Mouse (Mus musculus) hindbrain, embryonic 16.5 days (tissue): ENCODE data around the gene Srms. TPM values are rescaled to one million over a fixed set of nuclear protein-coding genes. Genes with fewer than 3 reads are reported as not detected.

Source experiments
- ATAC-seq: fragments of 200-750 bp; cut with Nextera tagmentation; 2 replicates; pipeline ENCODE4 v1.8.0; 2017; ENCODE audit warnings: moderate TSS enrichment, moderate library complexity
- H3K27ac ChIP-seq: fragments of 300-500 bp; sonication (generic); 2 replicates; pipeline ENCODE4 v1.5.1; 2014; ENCODE audit warnings: low read depth, mild to moderate bottlenecking, control low read depth, low read length, moderate library complexity
- H3K27me3 ChIP-seq: fragments of 300-500 bp; sonication (generic); replicated peaks from 2 replicates; pipeline ENCODE4 v1.6.1; 2014; ENCODE audit warnings: low read length; ENCODE audit not compliant: control insufficient read depth, insufficient read depth
- H3K36me3 ChIP-seq: fragments of 300-500 bp; sonication (generic); 2 replicates; pipeline ENCODE4 v1.6.1; 2014; ENCODE audit warnings: mild to moderate bottlenecking, low read length, moderate library complexity, mixed read lengths; ENCODE audit not compliant: control insufficient read depth, insufficient read depth
- H3K4me1 ChIP-seq: fragments of 300-500 bp; sonication (generic); 2 replicates; pipeline ENCODE4 v1.6.1; 2014; ENCODE audit warnings: low read depth, low read length; ENCODE audit not compliant: control insufficient read depth, insufficient read depth
- H3K4me2 ChIP-seq: fragments of 300-500 bp; sonication (generic); 2 replicates; pipeline ENCODE4 v1.6.1; 2014; ENCODE audit warnings: mild to moderate bottlenecking, low read length, control low read depth, moderate library complexity
- H3K4me3 ChIP-seq: fragments of 300-500 bp; sonication (generic); 2 replicates; pipeline ENCODE4 v1.5.1; 2014; ENCODE audit warnings: mild to moderate bottlenecking, low read length, control low read depth, moderate library complexity
- H3K9ac ChIP-seq: fragments of 300-500 bp; sonication (generic); 2 replicates; pipeline ENCODE4 v1.6.1; 2014; ENCODE audit warnings: low read depth, mild to moderate bottlenecking, control low read depth, low read length, moderate library complexity
- H3K9me3 ChIP-seq: fragments of 300-500 bp; sonication (generic); 2 replicates; pipeline ENCODE4 v1.6.1; 2014; ENCODE audit warnings: mild to moderate bottlenecking, low read length, moderate library complexity; ENCODE audit not compliant: control insufficient read depth
- WGBS: fragments of 180-500 bp; shearing (Covaris S2); extraction: QIAGEN DNeasy Blood & Tissue Kit; methylation state at CpG from one replicate; pipeline ENCODE4 v1.1.7; 2014; 5-methylcytosine and 5-hydroxymethylcytosine counted together
- polyA plus RNA-seq: library from polyadenylated mRNA; unstranded; fragments of >200 nt; fragmentation: Nextera tagmentation; extraction: Ambion mirVana; gene quantifications from 2 replicates; pipeline ENCODE4 v1.2.1, GENCODE M21; 2015

Gene Srms
- polyA plus RNA-seq, 1 experiment from 2014 or later: 0.21 TPM

- Histone ChIP-seq H3K4me1 (peaks cover 30% of the 10 kb centered on the region), H3K27ac (peak overlapping the region; percentile 68)
Observed at GRCm38 (mm10) chr2:181159091-181159514, 53.9 kb downstream of the Srms start.

GRCm38 (mm10) chr2:181158471-181158870 lies 54.5 kb downstream of the Srms start:
- H3K4me1 ChIP-seq: peaks cover 30% of the 10 kb centered on the region

More at GRCm38 (mm10) chr2:181159091-181159514, 53.9 kb downstream of the Srms start:
- 60% methylated on average over 7 of the region's 7 CpGs for WGBS
- H3K4me2 ChIP-seq: no peak overlapping the region
- no peaks in the 10 kb centered on the region for H3K36me3 ChIP-seq
- H3K27me3 ChIP-seq: no peaks in the 10 kb centered on the region
- H3K4me3 ChIP-seq: no peak overlapping the region
- H3K9ac ChIP-seq: no peak overlapping the region
- ATAC-seq: no peak
- no peaks in the 10 kb centered on the region for H3K9me3 ChIP-seq

GRCm38 (mm10) chr2:181157716-181158302 lies 55.2 kb downstream of the Srms start:
- Histone ChIP-seq H3K9ac (no peak overlapping the region), H3K4me2 (peak overlapping the region; percentile 76), H3K27me3 (no peaks in the 10 kb centered on the region), H3K9me3 (no peaks in the 10 kb centered on the region), H3K4me1 (peaks cover 30% of the 10 kb centered on the region), H3K4me3 (no peak overlapping the region), H3K36me3 (peaks cover 5% of the 10 kb centered on the region; the same call in 1 of the 2 replicates), H3K27ac (no peak overlapping the region; the same call in 1 of the 2 replicates)
- no peak for ATAC-seq
- 81% methylated on average over 6 of the region's 6 CpGs for WGBS

More at GRCm38 (mm10) chr2:181158471-181158870, 54.5 kb downstream of the Srms start:
- no peak for ATAC-seq
- no peak overlapping the region for H3K9ac ChIP-seq
- no peaks in the 10 kb centered on the region for H3K36me3 ChIP-seq
- no peaks in the 10 kb centered on the region for H3K27me3 ChIP-seq
- no peaks in the 10 kb centered on the region for H3K9me3 ChIP-seq
- no peak overlapping the region for H3K4me2 ChIP-seq
- WGBS: 84% methylated on average over 2 of the region's 2 CpGs
- H3K27ac ChIP-seq: no peak overlapping the region
- no peak overlapping the region for H3K4me3 ChIP-seq

- ATAC-seq: no peak
- Histone ChIP-seq H3K4me1 (peaks cover 30% of the 10 kb centered on the region), H3K9me3 (no peaks in the 10 kb centered on the region), H3K36me3 (peaks cover 8% of the 10 kb centered on the region; the same call in 1 of the 2 replicates), H3K27ac (peak overlapping the region; percentile 86), H3K27me3 (no peaks in the 10 kb centered on the region), H3K4me2 (peak overlapping the region; percentile 76), H3K4me3 (peak overlapping the region; percentile 56), H3K9ac (peak overlapping the region; percentile 80)
- 79% methylated on average over 4 of the region's 4 CpGs for WGBS
Observed at GRCm38 (mm10) chr2:181157180-181157579, 55.8 kb downstream of the Srms start.

- H3K27ac ChIP-seq: peak within 1 kb of the TSS; percentile 86
- peaks cover 30% of the 10 kb centered on the region for H3K4me1 ChIP-seq
- H3K9me3 ChIP-seq: no peaks in the 10 kb centered on the region
- no peaks in the 10 kb centered on the region for H3K27me3 ChIP-seq
- H3K36me3 ChIP-seq: peaks cover 8% of the 10 kb centered on the region; the same call in 1 of the 2 replicates
- peak within 1 kb of the TSS; percentile 56 for H3K4me3 ChIP-seq
- H3K9ac ChIP-seq: peak within 1 kb of the TSS; percentile 80
- 4% methylated on average over 54 of the region's 55 CpGs for WGBS
- peak within 1 kb of the TSS; percentile 76 for H3K4me2 ChIP-seq
- peak; percentile 81 for ATAC-seq
Observed at GRCm38 (mm10) chr2:181156248-181157121, 56.5 kb downstream of the Srms start, which contains the start of gene Eef1a2. Eef1a2 (minus strand) TSS chr2:181157014.

- H3K36me3 ChIP-seq: peaks cover 8% of the 10 kb centered on the region; the same call in 1 of the 2 replicates
- H3K27me3 ChIP-seq: no peaks in the 10 kb centered on the region
- peak overlapping the region; percentile 76 for H3K4me2 ChIP-seq
- H3K9me3 ChIP-seq: no peaks in the 10 kb centered on the region
- H3K4me3 ChIP-seq: peak overlapping the region; percentile 56
- H3K9ac ChIP-seq: peak overlapping the region; percentile 80
- WGBS: 56% methylated on average over 4 of the region's 4 CpGs
- peak; percentile 6; the same call in 1 of the 2 replicates for ATAC-seq
- H3K27ac ChIP-seq: peak overlapping the region; percentile 86; the same call in 1 of the 2 replicates
- peaks cover 30% of the 10 kb centered on the region for H3K4me1 ChIP-seq
Observed at GRCm38 (mm10) chr2:181155801-181156200, 57.2 kb downstream of the Srms start.

Other genes with a start within 250 kb of the Srms start
- 121 and 123 TPM in 2 replicates for gene Arfgap1, start 246.0 kb downstream of the Srms start, polyA plus RNA-seq
- gene Col20a1, start 226.7 kb downstream of the Srms start, polyA plus RNA-seq: 0.04 and 0.27 TPM in 2 replicates
- gene Chrna4, start 169.6 kb downstream of the Srms start, polyA plus RNA-seq: 40.4 and 43.8 TPM in 2 replicates
- 41.4 and 47.3 TPM in 2 replicates for gene Kcnq2, start 77.9 kb downstream of the Srms start, polyA plus RNA-seq
- gene Eef1a2, start 56.2 kb downstream of the Srms start, polyA plus RNA-seq: 5.4 and 9.7 TPM in 2 replicates
- gene Ppdpf, start 25.9 kb downstream of the Srms start, polyA plus RNA-seq: 380 and 389 TPM in 2 replicates
- gene Ptk6, start 10.4 kb downstream of the Srms start, polyA plus RNA-seq: not detected in 2 replicates
- gene Fndc11, start 6.8 kb upstream of the Srms start, polyA plus RNA-seq: 0.26 TPM in 2 replicates
- 0.37 and 0.44 TPM in 2 replicates for gene Helz2, start 28.8 kb upstream of the Srms start, polyA plus RNA-seq
- gene Gmeb2, start 74.8 kb upstream of the Srms start, polyA plus RNA-seq: 13.0 and 15.6 TPM in 2 replicates
- gene Stmn3, start 101.3 kb upstream of the Srms start, polyA plus RNA-seq: 1,680 and 1,967 TPM in 2 replicates
- gene Rtel1, start 106.6 kb upstream of the Srms start, polyA plus RNA-seq: 33.7 and 38.2 TPM in 2 replicates
- 75.0 and 83.7 TPM in 2 replicates for gene Zgpat, start 151.7 kb upstream of the Srms start, polyA plus RNA-seq
- gene Arfrp1, start 152.2 kb upstream of the Srms start, polyA plus RNA-seq: 83.5 and 87.2 TPM in 2 replicates
- 46.4 and 56.5 TPM in 2 replicates for gene Lime1, start 166.9 kb upstream of the Srms start, polyA plus RNA-seq
- 19.1 and 22.7 TPM in 2 replicates for gene Zbtb46, start 246.2 kb upstream of the Srms start, polyA plus RNA-seq